Mouse (Mus musculus) intestine, embryonic 16.5 days (tissue): ENCODE results near the gene Filip1l. TPM values are rescaled to one million over a fixed set of nuclear protein-coding genes. Genes with fewer than 3 reads are reported as not detected.
A peak's percentile ranks its signal among the peaks of the same experiment; 100 is the strongest.

Experiments used
- ATAC-seq: fragments of 200-750 bp; cut with Nextera tagmentation; 2 replicates; pipeline ENCODE4 v1.8.0; 2017; ENCODE audit warnings: moderate TSS enrichment, moderate library complexity
- H3K27ac ChIP-seq: fragments of 300-500 bp; sonication (generic); 2 replicates; pipeline ENCODE4 v1.5.1; 2014; ENCODE audit warnings: mild to moderate bottlenecking, low read length
- H3K27me3 ChIP-seq: fragments of 300-500 bp; sonication (generic); replicated peaks from 2 replicates; pipeline ENCODE4 v1.6.1; 2014; ENCODE audit warnings: low read length, control low read depth, mixed read lengths; ENCODE audit not compliant: control insufficient read depth, insufficient read depth
- H3K36me3 ChIP-seq: fragments of 300-500 bp; sonication (generic); 2 replicates; pipeline ENCODE4 v1.6.1; 2014; ENCODE audit warnings: low read length, control low read depth; ENCODE audit not compliant: control insufficient read depth, insufficient read depth
- H3K4me1 ChIP-seq: fragments of 300-500 bp; sonication (generic); 2 replicates; pipeline ENCODE4 v1.6.1; 2014; ENCODE audit warnings: low read length, control low read depth, mixed read lengths; ENCODE audit not compliant: control insufficient read depth, insufficient read depth
- H3K4me2 ChIP-seq: fragments of 300-500 bp; sonication (generic); 2 replicates; pipeline ENCODE4 v1.6.1; 2014; ENCODE audit warnings: low read depth, low read length, control low read depth
- H3K4me3 ChIP-seq: fragments of 300-500 bp; sonication (generic); 2 replicates; pipeline ENCODE4 v1.5.1; 2014; ENCODE audit warnings: mild to moderate bottlenecking, low read length
- H3K9ac ChIP-seq: fragments of 300-500 bp; sonication (generic); 2 replicates; pipeline ENCODE4 v1.6.1; 2014; ENCODE audit warnings: low read depth, low read length
- H3K9me3 ChIP-seq: fragments of 300-500 bp; sonication (generic); 2 replicates; pipeline ENCODE4 v1.6.1; 2016; ENCODE audit warnings: low read length, control low read depth; ENCODE audit not compliant: control insufficient read depth
- WGBS: fragments of 180-500 bp; shearing (Covaris S2); extraction: QIAGEN DNeasy Blood & Tissue Kit; methylation state at CpG from one replicate; pipeline ENCODE4 v1.1.7; 2014; 5-methylcytosine and 5-hydroxymethylcytosine counted together
- polyA plus RNA-seq: library from polyadenylated mRNA; unstranded; fragments of >200 nt; fragmentation: Nextera tagmentation; extraction: Ambion mirVana; gene quantifications from 2 replicates; pipeline ENCODE4 v1.2.1, GENCODE M21; 2015

Filip1l gene
- polyA plus RNA-seq, 1 experiment from 2014 or later, result 30.4 TPM

DNA sequence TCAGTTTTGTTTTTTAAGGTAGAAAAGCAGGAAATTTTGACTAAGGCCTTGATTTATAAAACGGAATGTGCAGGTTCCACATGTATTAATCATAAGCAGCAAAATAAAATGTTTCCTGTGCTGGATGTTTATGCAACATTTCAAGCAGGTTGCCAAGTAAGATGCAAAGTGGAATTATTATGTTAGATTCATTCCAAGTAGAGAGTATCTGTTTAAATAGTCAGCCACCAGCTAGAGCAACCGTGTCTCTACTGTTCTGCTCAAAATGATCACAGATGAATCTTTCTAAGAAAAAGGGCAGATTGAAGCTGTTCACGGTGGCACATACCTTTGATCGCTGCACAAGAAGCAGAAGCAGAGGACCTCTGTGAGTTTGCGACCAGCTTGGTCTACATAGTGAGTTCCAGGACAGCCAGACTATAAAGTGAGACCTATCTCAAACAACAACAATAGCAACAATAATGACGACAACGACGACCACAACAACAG, 34.2 kb upstream of the Filip1l start:
- no peak overlapping the region for H3K4me3 ChIP-seq

DNA sequence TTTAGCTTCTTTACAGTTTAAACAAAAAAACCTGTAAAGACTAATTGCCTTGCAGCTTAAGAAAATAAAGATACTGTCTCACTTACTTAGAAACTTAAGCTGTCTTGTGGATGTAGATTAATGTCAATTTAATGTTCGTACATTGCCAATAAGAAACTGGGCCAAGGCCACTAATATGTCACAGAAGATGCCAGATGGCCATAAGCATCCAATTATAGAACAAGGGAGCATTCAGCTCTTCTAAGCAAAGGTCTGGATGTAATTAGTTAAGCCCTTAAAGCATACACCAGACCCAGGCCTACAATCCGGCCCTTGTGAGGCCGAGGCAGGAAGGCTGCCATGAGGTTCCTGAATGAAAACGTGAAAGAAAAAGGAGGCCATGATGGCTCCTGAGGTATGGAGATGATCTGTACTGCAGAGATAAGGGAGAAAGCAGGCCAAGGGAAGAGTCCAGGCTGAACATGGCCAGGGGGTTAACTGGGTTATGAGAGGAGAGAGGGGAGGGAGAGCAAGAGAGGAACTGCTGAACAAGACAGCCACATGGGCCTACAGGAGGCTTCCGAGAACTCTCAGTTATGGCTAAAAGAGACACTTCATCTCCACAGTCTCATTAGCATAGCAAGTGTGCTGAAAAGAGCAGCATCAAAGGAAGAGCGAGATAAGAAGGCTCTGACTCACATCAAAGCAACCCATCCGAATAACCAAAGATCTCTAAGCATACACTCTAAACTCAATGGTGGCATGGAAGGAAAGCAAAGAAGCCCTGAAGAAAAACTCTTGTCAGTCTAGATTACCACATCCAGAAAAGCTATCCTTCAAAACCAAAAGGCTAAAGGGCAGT, 33.4 kb upstream of the Filip1l start:
- no peak for ATAC-seq
- WGBS, result 84% methylated on average over 7 of the region's 7 CpGs
- Histone ChIP-seq H3K4me1 (peaks cover 5% of the 10 kb centered on the region), H3K36me3 (no peaks in the 10 kb centered on the region), H3K9me3 (no peaks in the 10 kb centered on the region), H3K4me3 (no peak overlapping the region), H3K27ac (no peak overlapping the region), H3K9ac (no peak overlapping the region), H3K27me3 (no peaks in the 10 kb centered on the region), H3K4me2 (no peak overlapping the region)

More for the DNA sequence above, 34.2 kb upstream of the Filip1l start:
- no peak overlapping the region for H3K27ac ChIP-seq
- H3K4me2 ChIP-seq, result no peak overlapping the region
- no peaks in the 10 kb centered on the region for H3K27me3 ChIP-seq
- peaks cover 5% of the 10 kb centered on the region for H3K4me1 ChIP-seq
- no peaks in the 10 kb centered on the region for H3K36me3 ChIP-seq
- no peak for ATAC-seq
- no peak overlapping the region for H3K9ac ChIP-seq
- H3K9me3 ChIP-seq, result no peaks in the 10 kb centered on the region
- 71% methylated on average over 8 of the region's 8 CpGs for WGBS

DNA sequence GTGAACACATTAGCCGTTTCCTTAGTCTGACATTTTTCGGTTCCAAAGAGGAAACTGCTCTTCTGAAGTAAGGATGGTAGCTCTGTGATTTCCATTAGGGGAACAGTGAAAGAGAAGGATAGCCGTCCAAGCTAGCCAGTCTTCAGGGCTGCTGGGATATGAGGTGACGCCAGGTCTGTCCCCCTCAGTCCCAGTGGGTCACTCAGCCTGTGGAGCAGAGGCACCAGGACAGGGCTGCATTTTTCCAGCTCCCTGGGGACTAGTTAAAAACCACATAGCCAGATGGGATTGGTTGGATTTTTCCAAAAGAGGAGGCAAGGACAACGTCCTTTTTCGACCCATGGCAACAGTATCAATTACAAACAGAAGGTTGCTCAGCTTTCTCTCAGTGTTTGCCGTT, 25.9 kb upstream of the Filip1l start:
- Histone ChIP-seq H3K27ac (no peak overlapping the region), H3K27me3 (no peaks in the 10 kb centered on the region), H3K9me3 (no peaks in the 10 kb centered on the region), H3K36me3 (no peaks in the 10 kb centered on the region), H3K9ac (no peak overlapping the region), H3K4me1 (no peaks in the 10 kb centered on the region), H3K4me2 (no peak overlapping the region), H3K4me3 (no peak overlapping the region)
- no peak for ATAC-seq
- 78% methylated on average over 7 of the region's 7 CpGs for WGBS

- no peak for ATAC-seq
- Histone ChIP-seq H3K27ac (no peak overlapping the region), H3K4me2 (no peak overlapping the region), H3K4me1 (no peaks in the 10 kb centered on the region), H3K4me3 (no peak overlapping the region), H3K9ac (no peak overlapping the region), H3K36me3 (no peaks in the 10 kb centered on the region), H3K27me3 (no peaks in the 10 kb centered on the region), H3K9me3 (no peaks in the 10 kb centered on the region)
- WGBS, result 77% methylated on average over 8 of the region's 8 CpGs
These were observed 23.9 kb upstream of the Filip1l start for GRCm38 (mm10) chr16:57329028-57329427.

GRCm38 (mm10) chr16:57330111-57330510, 22.8 kb upstream of the Filip1l start:
- WGBS, result 83% methylated on average over 2 of the region's 2 CpGs

DNA sequence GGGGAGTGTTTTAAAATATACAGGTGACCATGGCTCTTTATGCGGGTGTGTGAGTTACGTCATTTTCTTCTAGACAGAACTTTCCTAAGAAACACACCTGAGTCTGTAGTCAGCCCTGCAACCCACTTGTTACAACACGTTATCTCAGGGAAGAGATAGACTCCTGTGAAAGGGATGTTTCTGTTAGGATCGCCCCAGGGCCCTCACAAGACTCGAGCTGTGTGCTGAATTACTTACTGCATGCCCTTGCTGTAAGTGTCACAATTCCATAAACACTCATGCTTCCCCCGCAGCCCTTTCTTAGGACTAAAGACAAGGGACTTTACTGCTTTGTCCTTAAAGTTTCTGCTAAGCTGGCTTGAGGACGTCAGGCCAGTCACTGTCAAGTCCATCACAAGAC, 20.6 kb upstream of the Filip1l start:
- Histone ChIP-seq H3K4me2 (no peak overlapping the region), H3K36me3 (no peaks in the 10 kb centered on the region), H3K9me3 (no peaks in the 10 kb centered on the region), H3K27ac (no peak overlapping the region), H3K27me3 (no peaks in the 10 kb centered on the region), H3K9ac (no peak overlapping the region), H3K4me1 (no peaks in the 10 kb centered on the region), H3K4me3 (no peak overlapping the region)
- 62% methylated on average over 7 of the region's 7 CpGs for WGBS
- ATAC-seq, result no peak

More at GRCm38 (mm10) chr16:57330111-57330510, 22.8 kb upstream of the Filip1l start:
- H3K36me3 ChIP-seq, result no peaks in the 10 kb centered on the region
- no peak overlapping the region for H3K4me2 ChIP-seq
- no peaks in the 10 kb centered on the region for H3K9me3 ChIP-seq
- no peaks in the 10 kb centered on the region for H3K27me3 ChIP-seq
- H3K9ac ChIP-seq, result no peak overlapping the region
- H3K4me1 ChIP-seq, result no peaks in the 10 kb centered on the region
- H3K27ac ChIP-seq, result no peak overlapping the region
- ATAC-seq, result no peak
- H3K4me3 ChIP-seq, result no peak overlapping the region

- H3K36me3 ChIP-seq, result no peaks in the 10 kb centered on the region
- H3K9me3 ChIP-seq, result no peaks in the 10 kb centered on the region
- WGBS, result 47% methylated on average over 11 of the region's 11 CpGs
- H3K4me1 ChIP-seq, result no peaks in the 10 kb centered on the region
- H3K4me2 ChIP-seq, result peak overlapping the region; percentile 25; the same call in 1 of the 2 replicates
- H3K27ac ChIP-seq, result no peak overlapping the region
- no peak overlapping the region for H3K9ac ChIP-seq
- no peak for ATAC-seq
- H3K4me3 ChIP-seq, result no peak overlapping the region
- H3K27me3 ChIP-seq, result no peaks in the 10 kb centered on the region
These were observed 16.0 kb upstream of the Filip1l start for GRCm38 (mm10) chr16:57336770-57337423.

GRCm38 (mm10) chr16:57339765-57340612, 12.9 kb upstream of the Filip1l start:
- Histone ChIP-seq H3K36me3 (no peaks in the 10 kb centered on the region), H3K4me1 (no peaks in the 10 kb centered on the region), H3K27ac (no peak overlapping the region), H3K9me3 (no peaks in the 10 kb centered on the region), H3K4me3 (no peak overlapping the region), H3K9ac (no peak overlapping the region), H3K27me3 (no peaks in the 10 kb centered on the region), H3K4me2 (no peak overlapping the region)
- WGBS, result 84% methylated on average over 8 of the region's 8 CpGs
- ATAC-seq, result no peak

GRCm38 (mm10) chr16:57340613-57340898, 12.3 kb upstream of the Filip1l start:
- Histone ChIP-seq H3K9me3 (no peaks in the 10 kb centered on the region), H3K4me2 (no peak overlapping the region), H3K36me3 (no peaks in the 10 kb centered on the region), H3K27me3 (no peaks in the 10 kb centered on the region), H3K4me3 (no peak overlapping the region), H3K27ac (no peak overlapping the region), H3K9ac (no peak overlapping the region), H3K4me1 (no peaks in the 10 kb centered on the region)
- WGBS, result 64% methylated on average over 5 of the region's 5 CpGs
- ATAC-seq, result no peak
